Mouse (Mus musculus) midbrain, postnatal 0 days (tissue): ENCODE measurements around the gene Prpf19. TPM values are rescaled to one million over a fixed set of nuclear protein-coding genes. Genes with fewer than 3 reads are reported as not detected.

Source experiments
- ATAC-seq: fragments of 200-750 bp; cut with Nextera tagmentation; 2 replicates; pipeline ENCODE4 v1.8.0; 2017; ENCODE audit warnings: moderate number of reproducible peaks, mild to moderate bottlenecking, moderate TSS enrichment, moderate library complexity; ENCODE audit not compliant: low FRiP score
- DNase-seq: peaks from one replicate; pipeline ENCODE4 v3.0.0-alpha.2; 2015; ENCODE audit warnings: low spot score
- H3K27ac ChIP-seq: fragments of 300-500 bp; sonication (generic); 2 replicates; pipeline ENCODE4 v1.5.1; 2014; ENCODE audit warnings: low read depth, mild to moderate bottlenecking, low read length, mixed read lengths
- H3K27me3 ChIP-seq: fragments of 300-500 bp; sonication (generic); 2 replicates; pipeline ENCODE4 v1.6.1; 2014; ENCODE audit warnings: low read length, control low read depth, mixed read lengths; ENCODE audit not compliant: insufficient read depth
- H3K36me3 ChIP-seq: fragments of 300-500 bp; sonication (generic); 2 replicates; pipeline ENCODE4 v1.6.1; 2014; ENCODE audit warnings: low read length, control low read depth, mixed read lengths; ENCODE audit not compliant: insufficient read depth
- H3K4me1 ChIP-seq: fragments of 300-500 bp; sonication (generic); 2 replicates; pipeline ENCODE4 v1.6.1; 2014; ENCODE audit warnings: mild to moderate bottlenecking, control low read depth, antibody characterized with exemption, low read length, mixed read lengths; ENCODE audit not compliant: insufficient read depth
- H3K4me2 ChIP-seq: fragments of 300-500 bp; sonication (generic); 2 replicates; pipeline ENCODE4 v1.6.1; 2014; ENCODE audit warnings: low read depth, mild to moderate bottlenecking, low read length, mixed read lengths; ENCODE audit not compliant: poor library complexity, severe bottlenecking
- H3K4me3 ChIP-seq: fragments of 300-500 bp; sonication (generic); 2 replicates; pipeline ENCODE4 v1.5.1; 2014; ENCODE audit warnings: low read depth, mild to moderate bottlenecking, low read length, moderate library complexity
- H3K9ac ChIP-seq: fragments of 300-500 bp; sonication (generic); replicated peaks from 2 replicates; pipeline ENCODE4 v1.6.1; 2014; ENCODE audit warnings: mild to moderate bottlenecking, low read length, moderate library complexity, mixed read lengths; ENCODE audit not compliant: poor library complexity, severe bottlenecking
- H3K9me3 ChIP-seq: fragments of 300-500 bp; sonication (generic); 2 replicates; pipeline ENCODE4 v1.6.1; 2016; ENCODE audit warnings: low read length, control low read depth
- CTCF ChIP-seq: IDR thresholded peaks from 2 replicates; pipeline ENCODE4 v1.5.1; 2016; ENCODE audit warnings: antibody characterized with exemption, mild to moderate bottlenecking
- WGBS: fragments of 180-500 bp; shearing (Covaris S2); extraction: QIAGEN DNeasy Blood & Tissue Kit; methylation state at CpG from one replicate; pipeline ENCODE4 v1.1.7; 2014; 5-methylcytosine and 5-hydroxymethylcytosine counted together
- polyA plus RNA-seq: library from polyadenylated mRNA; unstranded; fragments of >200 nt; fragmentation: Nextera tagmentation; extraction: Ambion mirVana; gene quantifications from 2 replicates; pipeline ENCODE4 v1.2.1, GENCODE M21; 2015
- total RNA-seq: library from RNA; depleted of rRNA; stranded (reverse); fragments of >200 nt; gene quantifications from 2 replicates; pipeline ENCODE4 v1.2.3, GENCODE M21; 2014

Prpf19 gene
- total and polyA plus RNA-seq, 2 experiments from 2014 or later, result 38.1 to 298 TPM

DNA sequence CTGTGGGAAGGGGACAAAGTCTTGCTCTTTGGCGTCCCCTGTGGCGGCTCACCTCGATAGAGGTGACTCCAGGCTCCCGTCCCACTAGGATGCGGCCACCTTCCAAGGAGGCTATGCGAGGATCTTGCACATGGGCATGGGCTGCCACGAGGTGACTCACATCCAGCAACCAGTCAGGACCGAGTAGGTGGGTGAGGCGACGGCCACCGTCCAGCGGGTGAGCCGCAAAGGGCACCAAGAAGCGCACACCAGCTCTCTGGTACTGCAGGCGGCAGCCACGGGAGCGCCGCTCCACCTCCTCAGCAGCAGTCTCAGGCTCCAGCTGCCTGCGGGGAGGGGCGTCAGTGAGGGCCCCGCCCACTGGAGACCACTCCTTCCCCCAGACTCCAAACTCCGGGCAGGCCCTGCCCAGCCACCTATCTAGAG, 34.9 kb upstream of the Prpf19 start:
- Histone ChIP-seq H3K27me3 (no peaks in the 10 kb centered on the region), H3K36me3 (peaks cover 79% of the 10 kb centered on the region), H3K27ac (no peak overlapping the region), H3K4me1 (no peaks in the 10 kb centered on the region), H3K9ac (no peak overlapping the region), H3K4me2 (no peak overlapping the region), H3K4me3 (no peak overlapping the region), H3K9me3 (no peaks in the 10 kb centered on the region)
- WGBS, result 48% methylated on average over 22 of the region's 22 CpGs
- no peak for DNase-seq
- peak; percentile 26; the same call in 1 of the 2 replicates for TF ChIP-seq CTCF
- ATAC-seq, result no peak; the same call in 1 of the 2 replicates

DNA sequence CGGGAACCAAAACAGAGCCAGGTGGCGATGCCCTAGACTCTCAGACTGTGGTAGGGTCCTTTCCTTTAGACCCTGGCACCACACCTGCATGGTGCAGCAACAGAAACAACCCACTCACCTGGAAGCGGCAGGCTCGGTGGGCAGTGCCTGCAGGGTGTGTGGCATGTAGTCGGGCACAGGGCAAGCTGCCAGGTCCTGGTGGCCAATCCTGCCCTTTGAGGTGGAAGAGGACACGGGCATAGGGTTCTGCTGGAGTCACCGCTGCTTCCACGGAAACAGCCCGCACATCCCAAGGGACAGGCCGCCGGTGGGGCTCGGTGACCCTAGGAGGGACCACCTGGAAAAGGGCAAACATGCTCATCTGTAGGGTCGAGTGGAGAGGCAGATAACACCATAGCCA, 28.7 kb upstream of the Prpf19 start:
- Histone ChIP-seq H3K27me3 (no peaks in the 10 kb centered on the region), H3K4me3 (no peak overlapping the region), H3K27ac (no peak overlapping the region), H3K9ac (no peak overlapping the region), H3K4me1 (peaks cover 9% of the 10 kb centered on the region; the same call in 1 of the 2 replicates), H3K36me3 (peaks cover 52% of the 10 kb centered on the region), H3K9me3 (no peaks in the 10 kb centered on the region), H3K4me2 (no peak overlapping the region)
- ATAC-seq (no peak), DNase-seq (no peak)
- 91% methylated on average over 13 of the region's 13 CpGs for WGBS
- TF ChIP-seq CTCF, result no peak

DNA sequence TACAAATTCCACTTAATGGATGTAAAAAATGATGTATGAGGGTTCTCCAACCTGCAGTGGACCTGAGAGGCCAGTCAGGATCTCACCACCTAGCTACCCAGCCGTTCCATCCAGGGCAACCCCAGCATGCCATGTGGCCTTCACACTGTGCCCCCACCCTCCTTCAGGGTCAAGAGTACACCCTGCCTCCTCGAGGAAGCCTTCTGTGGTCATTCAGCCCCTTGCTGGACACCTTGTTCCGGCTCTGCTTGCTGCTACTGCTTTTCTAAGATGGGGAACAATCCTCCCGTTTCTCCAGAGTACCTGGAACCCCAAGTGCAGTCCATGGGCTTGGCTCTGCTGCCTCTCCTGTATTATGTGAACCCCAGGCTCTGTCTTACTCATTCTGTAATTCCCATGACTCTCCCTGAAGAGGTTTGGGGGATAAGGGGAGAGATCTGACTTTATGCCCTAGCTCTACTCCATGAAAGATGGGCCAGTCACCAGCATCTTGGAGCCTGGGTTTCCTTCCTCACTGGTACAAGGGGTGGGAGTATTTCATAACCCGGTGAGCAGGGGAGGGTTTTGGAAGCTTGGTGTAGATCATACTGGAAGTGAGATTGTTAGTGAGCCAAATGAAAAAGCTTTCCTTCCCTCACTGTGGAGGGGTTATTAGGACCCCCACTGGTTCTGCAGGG, 26.9 kb upstream of the Prpf19 start:
- Histone ChIP-seq H3K9ac (peak overlapping the region; percentile 76), H3K4me3 (peak overlapping the region; percentile 58), H3K36me3 (peaks cover 51% of the 10 kb centered on the region), H3K27ac (peak overlapping the region; percentile 88), H3K4me1 (peaks cover 9% of the 10 kb centered on the region; the same call in 1 of the 2 replicates), H3K4me2 (peak overlapping the region; percentile 88), H3K27me3 (no peaks in the 10 kb centered on the region), H3K9me3 (no peaks in the 10 kb centered on the region)
- 17% methylated on average over 5 of the region's 5 CpGs for WGBS
- TF ChIP-seq CTCF, result no peak
- ATAC-seq (no peak), DNase-seq (no peak)

DNA sequence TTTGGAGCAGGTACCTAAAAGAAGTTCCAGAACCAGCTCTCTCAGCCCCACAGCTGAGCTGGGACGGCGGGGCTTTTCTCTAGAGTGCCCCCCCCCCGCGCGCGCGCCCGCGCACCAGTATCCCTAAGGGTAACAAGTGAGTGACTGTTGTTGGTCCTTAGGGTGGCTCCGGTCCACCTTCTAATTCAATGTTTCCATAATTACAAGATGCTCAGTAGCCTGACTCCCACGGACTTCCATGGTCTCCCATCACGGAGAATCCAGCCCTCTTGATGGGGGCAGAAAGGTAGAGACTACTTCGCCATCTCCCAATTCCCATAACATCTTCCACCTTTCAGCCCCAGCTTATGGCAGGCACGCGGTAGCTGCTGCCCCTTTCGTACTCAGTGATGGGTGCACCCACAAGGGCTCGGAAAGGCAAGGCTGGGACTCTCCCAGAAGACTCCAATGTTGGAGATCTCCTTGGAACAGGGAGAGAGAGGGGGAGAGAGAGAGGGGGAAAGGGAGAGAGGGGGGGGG, 26.3 kb upstream of the Prpf19 start:
- peak; percentile 46 for ATAC-seq
- WGBS, result under 1% methylated on average over 17 of the region's 17 CpGs
- Histone ChIP-seq H3K27ac (peak overlapping the region; percentile 88), H3K4me3 (peak overlapping the region; percentile 58), H3K4me2 (peak overlapping the region; percentile 88), H3K36me3 (peaks cover 51% of the 10 kb centered on the region), H3K27me3 (no peaks in the 10 kb centered on the region), H3K9ac (peak overlapping the region; percentile 76), H3K4me1 (peaks cover 9% of the 10 kb centered on the region; the same call in 1 of the 2 replicates), H3K9me3 (no peaks in the 10 kb centered on the region)
- DNase-seq, result peak; percentile 28
- TF ChIP-seq CTCF, result 0 out of 2 replicates have a peak, but pooled peaks have one; percentile 33

DNA sequence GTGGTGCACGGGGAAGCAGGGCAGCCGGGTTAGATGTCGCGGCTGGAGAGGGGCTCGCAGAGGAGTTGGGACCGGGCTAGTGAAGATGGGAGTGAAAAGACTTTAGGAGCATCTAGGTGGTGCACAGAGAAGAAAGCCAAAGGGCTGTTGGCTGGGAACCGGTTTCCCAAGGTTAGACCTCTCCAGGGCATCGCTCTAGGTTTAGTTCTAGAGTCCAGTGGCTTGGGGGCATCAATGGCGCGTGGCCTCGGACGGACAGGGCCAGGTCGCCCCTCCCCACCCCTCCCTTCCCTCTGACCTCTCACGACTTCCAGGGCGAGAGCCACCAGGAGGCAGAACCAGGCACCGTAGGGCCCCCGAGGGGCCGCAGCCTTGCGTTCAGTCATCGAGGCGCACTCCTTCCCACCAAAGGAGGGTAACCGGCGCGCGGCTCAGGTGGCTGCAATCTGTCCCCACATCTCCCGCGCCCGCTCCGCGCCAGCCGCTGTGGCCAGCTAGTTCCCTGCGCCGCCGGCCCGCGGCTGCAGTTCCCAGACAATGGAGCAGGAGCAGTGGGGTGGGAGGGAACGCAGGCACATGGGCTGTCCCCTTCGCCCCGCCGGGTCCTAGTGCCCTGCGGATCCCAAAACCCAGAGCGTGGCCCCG, 25.7 kb upstream of the Prpf19 start:
- H3K4me1 ChIP-seq, result peaks cover 9% of the 10 kb centered on the region; the same call in 1 of the 2 replicates
- under 1% methylated on average over 42 of the region's 43 CpGs for WGBS
- peak overlapping the region; percentile 58 for H3K4me3 ChIP-seq
- DNase-seq (peak; percentile 89), ATAC-seq (peak; percentile 90)
- TF ChIP-seq CTCF, result peak; percentile 42
- no peaks in the 10 kb centered on the region for H3K27me3 ChIP-seq
- H3K4me2 ChIP-seq, result peak overlapping the region; percentile 88
- peak overlapping the region; percentile 76 for H3K9ac ChIP-seq
- peak overlapping the region; percentile 88 for H3K27ac ChIP-seq
- peaks cover 47% of the 10 kb centered on the region for H3K36me3 ChIP-seq
- H3K9me3 ChIP-seq, result no peaks in the 10 kb centered on the region
